Mouse (Mus musculus): Measurements from ENCODE around the gene Dusp8.

- TF ChIP-seq CTCF (IDR thresholded peaks at IDR 0.05; ENCODE audit: insufficient read depth, low read length) (no peak), POLR2A (IDR thresholded peaks at IDR 0.05; ENCODE audit: borderline replicate concordance, extremely low read depth, low read depth, low read length) (no peak)
These were observed 14.8 kb downstream of the Dusp8 start for GRCm38 (mm10) chr7:142080876-142081275.
